Mouse (Mus musculus) liver, postnatal 0 days (tissue): ENCODE data around the gene Slc25a39. TPM values are rescaled to one million over a fixed set of nuclear protein-coding genes. Genes with fewer than 3 reads are reported as not detected.
A peak's percentile ranks its signal among the peaks of the same experiment; 100 is the strongest.

Experiments
- ATAC-seq: fragments of 200-750 bp; cut with Nextera tagmentation; 2 replicates; pipeline ENCODE4 v1.8.0; 2017; ENCODE audit warnings: mild to moderate bottlenecking, moderate library complexity
- DNase-seq: peaks from one replicate; pipeline ENCODE4 v3.0.0-alpha.2; 2016
- H3K27ac ChIP-seq: fragments of 300-500 bp; sonication (generic); 2 replicates; pipeline ENCODE4 v1.5.1; 2014; ENCODE audit warnings: antibody characterized with exemption, moderate library complexity, mild to moderate bottlenecking, low read depth
- H3K27me3 ChIP-seq: fragments of 300-500 bp; sonication (generic); 2 replicates; pipeline ENCODE4 v1.6.1; 2014; ENCODE audit warnings: low read length, control low read depth, mixed read lengths; ENCODE audit not compliant: insufficient read depth
- H3K36me3 ChIP-seq: fragments of 300-500 bp; sonication (generic); replicated peaks from 2 replicates; pipeline ENCODE4 v1.6.1; 2014; ENCODE audit warnings: mild to moderate bottlenecking, control low read depth, low read length, moderate library complexity, mixed read lengths; ENCODE audit not compliant: insufficient read depth
- H3K4me1 ChIP-seq: fragments of 300-500 bp; sonication (generic); 2 replicates; pipeline ENCODE4 v1.6.1; 2014; ENCODE audit warnings: antibody characterized with exemption, mild to moderate bottlenecking, control low read depth; ENCODE audit not compliant: insufficient read depth
- H3K4me2 ChIP-seq: fragments of 300-500 bp; sonication (generic); 2 replicates; pipeline ENCODE4 v1.6.1; 2014; ENCODE audit warnings: low read depth, mild to moderate bottlenecking, low read length, moderate library complexity, mixed read lengths
- H3K4me3 ChIP-seq: fragments of 300-500 bp; sonication (generic); 2 replicates; pipeline ENCODE4 v1.5.1; 2014; ENCODE audit warnings: low read depth, low read length
- H3K9ac ChIP-seq: fragments of 300-500 bp; sonication (generic); replicated peaks from 2 replicates; pipeline ENCODE4 v1.6.1; 2014; ENCODE audit warnings: mild to moderate bottlenecking, moderate library complexity
- H3K9me3 ChIP-seq: fragments of 300-500 bp; sonication (generic); 2 replicates; pipeline ENCODE4 v1.6.1; 2016; ENCODE audit warnings: mild to moderate bottlenecking, control low read depth, low read length, mixed read lengths
- CTCF ChIP-seq: sonication (generic); IDR thresholded peaks from 2 replicates; pipeline ENCODE4 v1.5.1; 2016; ENCODE audit warnings: antibody characterized with exemption, low read depth
- EP300 ChIP-seq: IDR thresholded peaks from 2 replicates; pipeline ENCODE4 v1.6.1; 2016; ENCODE audit warnings: antibody characterized with exemption, low read depth, mild to moderate bottlenecking
- WGBS: fragments of 180-500 bp; shearing (Covaris S2); extraction: QIAGEN DNeasy Blood & Tissue Kit; methylation state at CpG from one replicate; pipeline ENCODE4 v1.1.7; 2014; ENCODE audit not compliant: insufficient replicate concordance; 5-methylcytosine and 5-hydroxymethylcytosine counted together
- polyA plus RNA-seq: library from polyadenylated mRNA; unstranded; fragments of >200 nt; fragmentation: Nextera tagmentation; extraction: Ambion mirVana; gene quantifications from 2 replicates; pipeline ENCODE4 v1.2.1, GENCODE M21; 2015

The Slc25a39 gene
- polyA plus RNA-seq, 1 experiment from 2014 or later: 510 TPM

DNA sequence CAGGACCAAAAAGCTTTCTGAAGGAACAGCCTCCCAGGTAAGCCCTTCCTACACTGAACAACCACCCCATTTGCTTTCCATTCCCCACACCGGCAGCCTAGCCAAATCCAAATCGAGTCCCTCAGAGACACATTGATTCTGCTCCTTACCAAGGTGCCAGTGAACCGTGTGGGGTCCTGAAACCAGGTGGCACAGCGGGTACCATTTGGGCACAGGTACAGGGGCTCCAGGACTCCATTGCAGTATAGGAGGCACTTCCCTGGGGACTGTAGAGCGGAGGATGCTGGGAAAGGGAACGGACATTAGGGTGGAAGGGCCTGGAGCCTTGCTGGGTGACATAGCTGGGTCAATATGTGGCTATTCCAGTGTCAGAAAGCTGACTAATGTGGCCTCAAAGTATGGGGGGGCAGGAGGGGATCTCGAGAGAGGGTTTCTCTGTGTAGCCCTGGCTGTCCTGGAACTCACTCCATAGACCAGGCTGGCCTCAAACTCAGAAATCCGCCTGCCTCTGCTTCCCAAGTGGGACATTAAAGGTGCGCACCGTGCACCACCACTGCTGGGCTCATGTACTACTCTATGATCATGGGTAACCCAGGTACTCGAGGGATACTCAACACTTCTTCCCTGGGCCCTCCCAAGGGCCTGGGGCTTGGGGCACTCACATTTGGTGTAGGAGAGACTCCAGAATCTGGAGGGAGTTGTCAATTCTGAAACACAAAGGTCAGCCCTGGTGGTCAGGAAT, 2.0 kb downstream of the Slc25a39 start:
- no peaks in the 10 kb centered on the region for H3K9me3 ChIP-seq
- H3K4me2 ChIP-seq: peak overlapping the region; percentile 82
- H3K4me1 ChIP-seq: peaks cover 26% of the 10 kb centered on the region
- peak overlapping the region; percentile 100 for H3K9ac ChIP-seq
- H3K27ac ChIP-seq: peak overlapping the region; percentile 99
- peaks cover 36% of the 10 kb centered on the region for H3K36me3 ChIP-seq
- no peak for TF ChIP-seq CTCF
- TF ChIP-seq EP300: no peak
- peak overlapping the region; percentile 99 for H3K4me3 ChIP-seq
- DNase-seq (no peak), ATAC-seq (no peak)
- peaks cover 2% of the 10 kb centered on the region for H3K27me3 ChIP-seq
- WGBS: 74% methylated on average over 11 of the region's 11 CpGs

GRCm38 (mm10) chr11:102404161-102405010, 3.4 kb downstream of the Slc25a39 start:
- H3K4me1 ChIP-seq: peaks cover 25% of the 10 kb centered on the region
- ATAC-seq (no peak), DNase-seq (no peak)
- H3K27me3 ChIP-seq: peaks cover 15% of the 10 kb centered on the region
- H3K9me3 ChIP-seq: no peaks in the 10 kb centered on the region
- no peak for TF ChIP-seq EP300
- no peak for TF ChIP-seq CTCF
- peak overlapping the region; percentile 18; the same call in 1 of the 2 replicates for H3K9ac ChIP-seq
- WGBS: 76% methylated on average over 18 of the region's 18 CpGs
- H3K4me3 ChIP-seq: peak overlapping the region; percentile 99
- H3K36me3 ChIP-seq: peaks cover 36% of the 10 kb centered on the region
- peak overlapping the region; percentile 82 for H3K4me2 ChIP-seq
- H3K27ac ChIP-seq: no peak overlapping the region

GRCm38 (mm10) chr11:102403657-102404056, 4.1 kb downstream of the Slc25a39 start:
- no peak overlapping the region for H3K4me3 ChIP-seq
- H3K27ac ChIP-seq: no peak overlapping the region
- H3K9ac ChIP-seq: no peak overlapping the region
- H3K4me2 ChIP-seq: no peak overlapping the region
- no peak for ATAC-seq
- no peak for TF ChIP-seq EP300
- no peak for TF ChIP-seq CTCF
- peaks cover 23% of the 10 kb centered on the region for H3K27me3 ChIP-seq
- no peak for DNase-seq
- H3K36me3 ChIP-seq: peaks cover 36% of the 10 kb centered on the region
- H3K9me3 ChIP-seq: no peaks in the 10 kb centered on the region
- 97% methylated on average over 11 of the region's 11 CpGs for WGBS
- peaks cover 26% of the 10 kb centered on the region for H3K4me1 ChIP-seq

DNA sequence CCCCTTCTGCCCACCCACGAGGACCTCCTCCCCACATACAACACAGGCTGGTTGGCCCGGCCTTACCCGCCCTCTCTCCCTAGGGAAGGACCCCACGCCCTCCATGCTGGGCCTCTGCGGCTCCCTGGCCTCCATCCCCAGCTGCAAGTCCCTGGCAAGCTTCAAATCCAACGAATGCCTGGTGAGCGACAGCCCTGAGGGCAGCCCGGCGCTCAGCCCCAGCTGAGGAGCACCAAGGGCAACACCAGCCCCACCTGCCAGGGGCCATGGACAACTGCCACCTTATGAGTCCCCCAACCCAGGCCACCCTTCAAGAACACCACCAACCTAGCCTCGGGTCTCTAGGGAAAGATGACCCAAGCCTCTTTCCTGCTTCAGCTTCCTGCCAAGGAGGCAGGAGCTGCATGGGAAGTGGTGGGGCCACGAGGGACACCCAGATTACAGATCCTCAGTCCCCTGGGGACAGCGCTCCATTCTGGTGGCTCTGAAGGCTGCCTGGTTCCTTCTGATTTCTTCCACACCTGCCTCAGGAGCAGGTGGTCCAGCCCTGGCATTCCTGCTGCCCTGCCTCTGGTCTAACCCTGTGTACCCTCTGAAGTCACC, 5.7 kb downstream of the Slc25a39 start:
- no peak for TF ChIP-seq CTCF
- TF ChIP-seq EP300: no peak
- WGBS: 68% methylated on average over 12 of the region's 12 CpGs
- peaks cover 37% of the 10 kb centered on the region for H3K27me3 ChIP-seq
- H3K27ac ChIP-seq: no peak overlapping the region
- no peak overlapping the region for H3K4me3 ChIP-seq
- no peak overlapping the region for H3K4me2 ChIP-seq
- no peak for ATAC-seq
- H3K9me3 ChIP-seq: no peaks in the 10 kb centered on the region
- DNase-seq: no peak
- H3K9ac ChIP-seq: no peak overlapping the region
- H3K4me1 ChIP-seq: peaks cover 26% of the 10 kb centered on the region
- peaks cover 36% of the 10 kb centered on the region for H3K36me3 ChIP-seq

GRCm38 (mm10) chr11:102400513-102401084, 7.1 kb downstream of the Slc25a39 start:
- peaks cover 45% of the 10 kb centered on the region for H3K27me3 ChIP-seq
- no peak for DNase-seq
- H3K4me1 ChIP-seq: peaks cover 23% of the 10 kb centered on the region
- no peaks in the 10 kb centered on the region for H3K9me3 ChIP-seq
- no peak overlapping the region for H3K4me3 ChIP-seq
- no peak for TF ChIP-seq EP300
- no peak for TF ChIP-seq CTCF
- H3K27ac ChIP-seq: no peak overlapping the region
- H3K36me3 ChIP-seq: peaks cover 36% of the 10 kb centered on the region
- H3K9ac ChIP-seq: 0 out of 2 replicates have a peak overlapping the region, but pooled peaks have one; percentile 21
- no peak overlapping the region for H3K4me2 ChIP-seq
- WGBS: 22% methylated on average over 12 of the region's 12 CpGs
- ATAC-seq: peak; percentile 6; the same call in 1 of the 2 replicates
